Mouse (Mus musculus) testis, adult 2 months (tissue): ENCODE measurements around the gene P4ha2.

Experiments used
- CTCF ChIP-seq: fragments of 200-500 bp; IDR thresholded peaks from 2 replicates; pipeline ENCODE4 v1.5.1; 2012; ENCODE audit warnings: low read depth, mild to moderate bottlenecking, inconsistent platforms, low read length, moderate library complexity; ENCODE audit not compliant: control insufficient read depth, insufficient read depth, insufficient replicate concordance
- POLR2A ChIP-seq: fragments of 200-500 bp; IDR thresholded peaks from 2 replicates; pipeline ENCODE4 v1.6.1; 2012; ENCODE audit warnings: low read depth, mild to moderate bottlenecking, inconsistent platforms, low read length, moderate library complexity; ENCODE audit not compliant: control insufficient read depth

- TF ChIP-seq POLR2A (no peak), CTCF (no peak)
Observed at GRCm38 (mm10) chr11:54174226-54174625, 74.3 kb downstream of the P4ha2 start.
